Mouse (Mus musculus) MEL (cell line): ENCODE data around the gene Inpp5b.
"Not testable (repeated sequence)": the region's sequence is repeated elsewhere in the genome, so short reads cannot be mapped to it uniquely, and the experiment has no call there.

Experiments
- CTCF ChIP-seq, 3 experiments: IDR thresholded peaks in 2 of 3; conservative IDR thresholded peaks in 1 of 3; 2 replicates each; pipeline ENCODE4 v1.5.1; 2011 to 2012; ENCODE audit warnings: low read length in 3 of 3, low read depth in 2 of 3, mild to moderate bottlenecking in 2 of 3, improper control_type of control experiment in 1 of 3, inconsistent platforms in 1 of 3, mixed read lengths in 1 of 3, moderate library complexity in 1 of 3; ENCODE audit not compliant: control insufficient read depth in 1 of 3, insufficient read depth in 1 of 3, poor library complexity in 1 of 3, severe bottlenecking in 1 of 3
- EP300 ChIP-seq, 2 experiments: IDR thresholded peaks; 2 replicates each; pipeline ENCODE4 v1.6.1; 2011; ENCODE audit warnings: improper control_type of control experiment in 2 of 2, low read length in 2 of 2, low read depth in 1 of 2, mild to moderate bottlenecking in 1 of 2
- GABPA ChIP-seq: IDR thresholded peaks from 2 replicates; pipeline ENCODE4 v1.6.1; 2012; ENCODE audit warnings: low read depth, mild to moderate bottlenecking, inconsistent platforms, low read length, improper control_type of control experiment, moderate library complexity
- GATA1 ChIP-seq: IDR thresholded peaks from 2 replicates; pipeline ENCODE4 v1.6.1; 2011; ENCODE audit warnings: low read depth, low read length, improper control_type of control experiment
- HCFC1 ChIP-seq: IDR thresholded peaks from 2 replicates; pipeline ENCODE4 v1.6.1; 2012; ENCODE audit warnings: low read depth, mild to moderate bottlenecking, inconsistent platforms, low read length, improper control_type of control experiment, moderate library complexity
- MXI1 ChIP-seq: IDR thresholded peaks from 2 replicates; pipeline ENCODE4 v1.6.1; 2011; ENCODE audit warnings: mild to moderate bottlenecking, low read depth, low read length, improper control_type of control experiment
- NELFE ChIP-seq: IDR thresholded peaks from 2 replicates; pipeline ENCODE4 v1.6.1; 2011; ENCODE audit warnings: low read depth, low read length, improper control_type of control experiment
- POLR2A ChIP-seq, 2 experiments: IDR thresholded peaks; 2 replicates each; pipeline ENCODE4 v1.6.1; 2011 to 2012; ENCODE audit warnings: low read length in 2 of 2, mild to moderate bottlenecking in 2 of 2, control low read depth in 1 of 2, improper control_type of control experiment in 1 of 2, low read depth in 1 of 2, moderate library complexity in 1 of 2; ENCODE audit not compliant: control insufficient read depth in 1 of 2, insufficient read depth in 1 of 2, poor library complexity in 1 of 2
- TCF12 ChIP-seq: IDR thresholded peaks from 2 replicates; pipeline ENCODE4 v1.6.1; 2014; ENCODE audit warnings: low read depth, mild to moderate bottlenecking, inconsistent platforms, low read length, improper control_type of control experiment, moderate library complexity
- ZC3H11A ChIP-seq: IDR thresholded peaks from 2 replicates; pipeline ENCODE4 v1.6.1; 2012; ENCODE audit warnings: low read depth, mild to moderate bottlenecking, inconsistent platforms, low read length, improper control_type of control experiment
- ZNF384 ChIP-seq: IDR thresholded peaks from 2 replicates; pipeline ENCODE4 v1.6.1; 2012; ENCODE audit warnings: low read depth, mild to moderate bottlenecking, inconsistent platforms, low read length, improper control_type of control experiment

DNA sequence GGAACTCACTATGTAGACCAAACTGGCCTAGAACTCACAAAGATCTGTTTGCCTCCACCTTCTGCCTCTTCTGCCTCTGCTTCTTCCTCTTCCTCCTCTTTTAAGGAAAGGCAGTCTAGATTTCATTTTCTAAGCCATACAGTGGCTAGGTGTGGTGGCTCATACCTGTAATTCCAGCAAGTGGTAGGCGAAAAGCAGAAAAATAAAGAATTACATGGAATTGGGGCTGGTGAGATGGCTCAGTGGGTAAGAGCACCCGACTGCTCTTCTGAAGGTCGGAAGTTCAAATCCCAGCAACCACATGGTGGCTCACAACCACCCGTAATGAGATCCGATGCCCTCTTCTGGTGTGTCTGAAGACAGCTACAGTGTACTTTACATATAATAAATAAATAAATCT, 27.8 kb upstream of the Inpp5b start:
- TF ChIP-seq POLR2A (IDR thresholded peaks at IDR 0.05; ENCODE audit: control insufficient read depth in 1 of 2, insufficient read depth in 1 of 2, low read depth in 1 of 2, low read length in 2 of 2, poor library complexity in 1 of 2); GATA1; CTCF (IDR thresholded peaks at IDR 0.05 in 2 of 3, conservative IDR thresholded peaks at IDR 0.05 in 1 of 3; ENCODE audit: control insufficient read depth in 1 of 3, insufficient read depth in 1 of 3, low read depth in 2 of 3, low read length in 3 of 3, poor library complexity in 1 of 3, severe bottlenecking in 1 of 3); NELFE; MXI1; GABPA; EP300 (IDR thresholded peaks at IDR 0.05; ENCODE audit: low read depth in 1 of 2, low read length in 2 of 2); ZC3H11A; HCFC1; ZNF384; TCF12: not testable (repeated sequence)
